Mouse (Mus musculus): ENCODE results near the gene Slc34a3. TPM values are rescaled to one million over a fixed set of nuclear protein-coding genes. Genes with fewer than 3 reads are reported as not detected.

Slc34a3 gene
- polyA plus RNA-seq, 1 experiment from 2014 or later: not detected

DNA sequence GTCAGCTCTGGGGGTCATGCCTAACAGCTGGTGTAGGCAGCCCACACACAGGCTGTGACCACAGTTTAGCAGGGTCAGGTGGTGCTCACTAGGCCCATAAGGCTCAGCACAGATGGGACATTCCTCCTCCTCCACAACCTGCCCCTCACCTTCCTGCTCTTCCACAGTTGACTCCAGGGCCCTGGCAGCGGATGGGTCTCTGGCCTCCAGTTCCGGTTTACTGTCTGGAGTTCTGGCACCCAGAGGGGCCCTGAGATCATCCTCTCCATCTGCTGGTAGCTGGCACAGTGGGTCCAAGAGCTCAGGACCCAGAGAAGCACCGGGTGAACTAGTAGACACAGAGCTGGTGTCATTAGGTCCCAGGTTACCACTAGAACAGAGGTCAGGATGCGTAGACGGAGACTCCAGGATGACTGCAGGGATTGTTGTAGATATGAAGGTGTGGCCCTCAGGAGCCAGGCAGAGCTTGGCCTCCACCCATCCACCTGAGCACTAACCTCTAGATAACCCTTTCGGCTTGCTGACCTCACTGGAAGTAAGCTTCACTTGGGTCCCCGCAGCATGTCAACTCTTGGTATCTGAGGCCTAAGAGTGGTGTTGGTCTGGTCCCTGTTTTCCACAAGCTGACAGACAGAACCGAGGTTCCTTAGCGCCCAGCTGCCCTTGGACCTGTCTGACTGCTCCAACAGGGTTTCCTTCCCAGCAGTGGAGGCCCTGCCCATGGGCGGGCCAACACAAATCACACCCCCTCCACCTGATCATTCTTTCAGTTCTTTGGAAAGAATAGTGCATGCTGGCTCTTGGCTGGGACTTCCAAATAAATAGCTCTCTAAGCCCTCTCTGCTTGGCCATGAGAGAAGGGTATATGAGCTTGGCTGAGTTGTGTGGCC is 12.3 kb upstream of the Slc34a3 start, which contains the start of gene AL732309.1:
Gene AL732309.1 (minus strand): TSS at position 681 of the 890 bp plus-strand sequence.
- no peak within 1 kb of the TSS for H3K4me2 ChIP-seq
- H3K9ac ChIP-seq: no peak within 1 kb of the TSS
- no peak within 1 kb of the TSS for H3K4me3 ChIP-seq
- H3K9me3 ChIP-seq: no peaks in the 10 kb centered on the region
- peaks cover 49% of the 10 kb centered on the region for H3K36me3 ChIP-seq
- WGBS: 84% methylated on average over 10 of the region's 10 CpGs
- no peak for ATAC-seq (ENCODE audit: extremely low read depth, insufficient number of reproducible peaks, low FRiP score, low TSS enrichment)
- H3K4me1 ChIP-seq: peaks cover 14% of the 10 kb centered on the region
- H3K27ac ChIP-seq (replicated peaks): no peak within 1 kb of the TSS
- H3K27me3 ChIP-seq (replicated peaks): peaks cover 29% of the 10 kb centered on the region

DNA sequence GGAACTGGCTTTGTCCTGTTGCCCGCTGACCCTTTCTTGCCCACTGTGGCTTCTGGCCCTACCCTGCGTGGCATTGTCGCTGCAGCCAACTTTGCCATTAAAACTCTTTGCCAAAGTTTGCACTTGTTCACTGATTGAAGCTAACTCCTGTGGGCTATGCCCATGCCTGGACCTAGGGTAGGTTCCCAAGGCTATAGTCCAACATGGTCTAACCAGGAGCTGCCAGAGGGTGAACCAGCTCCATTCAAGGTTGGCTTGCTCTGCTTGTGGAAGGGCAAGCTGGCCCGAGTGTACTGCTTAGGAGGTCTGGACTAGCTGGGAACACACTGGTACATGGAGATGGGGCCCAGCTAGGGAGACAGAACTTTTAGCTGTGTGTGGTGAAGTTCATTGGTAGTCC is 10.0 kb upstream of the Slc34a3 start:
- Histone ChIP-seq H3K9ac (no peak overlapping the region), H3K4me2 (no peak overlapping the region)
- 79% methylated on average over 4 of the region's 4 CpGs for WGBS

DNA sequence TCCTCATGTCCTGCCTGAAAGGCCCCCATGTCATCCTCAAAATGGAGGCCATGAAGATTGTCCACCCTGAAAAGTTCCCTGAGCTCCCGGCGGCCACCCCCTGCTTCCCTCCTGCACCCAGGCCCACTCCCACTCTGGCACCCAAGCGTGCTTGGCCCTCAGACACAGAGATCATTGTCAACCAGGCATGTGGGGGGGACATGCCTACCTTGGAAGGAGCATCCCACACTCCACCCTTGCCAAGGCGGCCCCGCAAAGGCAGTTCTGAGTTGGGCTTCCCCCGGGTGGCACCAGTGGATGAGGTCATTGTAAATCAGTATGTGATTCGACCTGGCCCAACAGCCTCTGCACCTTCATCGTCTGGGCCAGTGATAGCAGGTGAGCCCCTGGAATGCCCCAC is 9.2 kb upstream of the Slc34a3 start:
- H3K4me1 ChIP-seq: peaks cover 25% of the 10 kb centered on the region
- 64% methylated on average over 8 of the region's 8 CpGs for WGBS
- no peak for ATAC-seq (ENCODE audit: extremely low read depth, insufficient number of reproducible peaks, low FRiP score, low TSS enrichment)
- no peak overlapping the region for H3K4me2 ChIP-seq
- H3K9ac ChIP-seq: no peak overlapping the region
- peaks cover 19% of the 10 kb centered on the region for H3K36me3 ChIP-seq
- H3K4me3 ChIP-seq: no peak overlapping the region
- no peak overlapping the region for H3K27ac ChIP-seq (replicated peaks)
- H3K27me3 ChIP-seq (replicated peaks): peaks cover 48% of the 10 kb centered on the region
- no peaks in the 10 kb centered on the region for H3K9me3 ChIP-seq

More for the DNA sequence above, 10.0 kb upstream of the Slc34a3 start:
- Histone ChIP-seq H3K36me3 (peaks cover 27% of the 10 kb centered on the region), H3K4me3 (no peak overlapping the region), H3K27ac (replicated peaks) (no peak overlapping the region), H3K27me3 (replicated peaks) (peaks cover 43% of the 10 kb centered on the region), H3K4me1 (peaks cover 25% of the 10 kb centered on the region), H3K9me3 (no peaks in the 10 kb centered on the region)
- ATAC-seq (ENCODE audit: extremely low read depth, insufficient number of reproducible peaks, low FRiP score, low TSS enrichment): no peak

DNA sequence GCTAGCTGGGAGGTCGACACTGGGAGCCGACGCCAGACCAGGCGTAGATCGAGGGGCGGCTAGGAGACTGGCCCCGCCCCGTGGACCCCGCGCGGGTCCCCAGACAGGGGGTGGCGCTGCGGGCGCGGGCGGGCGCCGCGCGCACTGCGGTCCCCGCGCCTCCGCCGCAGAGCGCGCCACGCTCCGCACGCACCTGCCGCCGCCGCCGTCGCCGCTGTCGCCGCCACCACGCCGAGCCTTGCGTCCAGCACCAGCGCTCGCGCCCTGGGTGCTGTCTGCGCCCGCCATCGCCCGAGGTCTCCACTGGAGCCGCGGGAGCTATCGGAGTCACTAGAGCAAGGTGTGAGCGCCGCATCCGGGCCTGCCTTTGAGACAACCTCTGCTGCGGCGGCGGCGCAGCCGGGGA is 7.9 kb upstream of the Slc34a3 start, which contains the start of the genes Rnf208 and Cysrt1:
Gene Rnf208 (plus strand): TSS at position 155 of the 406 bp plus-strand sequence.
Gene Cysrt1 (minus strand): TSS at position 352 of the 406 bp plus-strand sequence.
- 0% methylated on average over 58 of the region's 59 CpGs for WGBS
- Histone ChIP-seq H3K4me1 (peaks cover 25% of the 10 kb centered on the region), H3K9ac (peak within 1 kb of the TSS; percentile 82), H3K4me2 (peak within 1 kb of the TSS; percentile 98), H3K36me3 (peaks cover 7% of the 10 kb centered on the region), H3K27me3 (replicated peaks) (peaks cover 55% of the 10 kb centered on the region), H3K27ac (replicated peaks) (no peak within 1 kb of the TSS), H3K9me3 (no peaks in the 10 kb centered on the region), H3K4me3 (peak within 1 kb of the TSS; percentile 62)
- ATAC-seq (ENCODE audit: extremely low read depth, insufficient number of reproducible peaks, low FRiP score, low TSS enrichment): no peak

DNA sequence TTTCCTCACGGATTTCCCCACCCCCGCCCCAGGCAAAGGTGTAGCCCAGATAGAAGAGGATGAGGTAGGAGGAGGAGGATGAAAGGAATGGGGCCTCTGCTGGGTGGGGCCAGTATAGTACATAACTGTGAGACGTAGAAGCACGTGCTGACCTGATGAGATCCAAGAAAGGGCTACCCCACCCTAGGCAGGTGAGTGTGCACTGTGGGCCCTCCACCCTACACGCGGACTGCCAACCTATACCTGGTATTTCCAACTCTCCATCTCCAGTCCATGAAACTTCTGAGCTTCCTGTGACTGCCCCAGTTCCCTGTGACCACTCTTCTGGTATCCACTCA is 7.2 kb upstream of the Slc34a3 start:
- Histone ChIP-seq H3K36me3 (peaks cover 4% of the 10 kb centered on the region; the same call in 1 of the 2 replicates), H3K27me3 (replicated peaks) (peaks cover 55% of the 10 kb centered on the region), H3K9ac (peak overlapping the region; percentile 82), H3K4me1 (peaks cover 25% of the 10 kb centered on the region), H3K9me3 (no peaks in the 10 kb centered on the region), H3K4me2 (peak overlapping the region; percentile 98), H3K4me3 (peak overlapping the region; percentile 62), H3K27ac (replicated peaks) (no peak overlapping the region)
- WGBS: 13% methylated on average over 6 of the region's 6 CpGs
- ATAC-seq (ENCODE audit: extremely low read depth, insufficient number of reproducible peaks, low FRiP score, low TSS enrichment): no peak

DNA sequence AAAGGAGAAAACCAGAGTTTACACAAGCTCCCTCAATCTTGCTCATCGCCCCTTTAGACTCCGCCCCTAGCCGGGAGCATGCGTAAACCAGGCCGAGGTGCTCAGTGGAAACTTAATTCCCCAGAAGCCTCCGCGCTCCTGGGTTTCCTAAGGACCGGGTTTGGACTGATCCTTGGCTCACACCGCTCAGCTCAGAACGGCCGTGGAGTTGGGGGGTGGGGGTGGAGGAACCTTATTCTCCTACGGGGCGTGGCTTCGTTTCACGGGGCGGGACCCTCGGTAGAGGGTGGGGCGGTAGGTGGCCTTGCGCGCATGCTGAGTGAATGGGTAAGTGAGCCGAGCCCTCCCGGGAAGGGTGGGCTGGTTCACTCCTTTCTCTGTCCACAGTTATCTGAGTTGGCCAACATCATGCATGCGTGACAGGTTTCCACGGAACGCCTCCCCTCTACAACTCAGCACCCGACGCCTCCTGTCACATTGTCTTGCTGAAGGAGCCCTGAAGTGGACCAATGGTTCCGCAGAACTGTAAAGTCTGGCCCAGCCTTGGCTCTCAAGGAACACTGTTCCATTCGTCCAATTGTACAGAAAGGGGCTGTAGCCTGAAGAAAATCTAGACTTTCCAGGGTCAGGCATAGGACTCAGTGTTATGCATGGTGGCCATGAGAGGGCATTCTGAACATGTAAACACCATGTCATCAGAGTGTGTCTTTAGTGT is 6.7 kb upstream of the Slc34a3 start:
- Histone ChIP-seq H3K36me3 (peaks cover 4% of the 10 kb centered on the region; the same call in 1 of the 2 replicates), H3K4me1 (peaks cover 25% of the 10 kb centered on the region), H3K27me3 (replicated peaks) (peaks cover 60% of the 10 kb centered on the region), H3K9me3 (no peaks in the 10 kb centered on the region), H3K4me3 (peak overlapping the region; percentile 62), H3K9ac (peak overlapping the region; percentile 60), H3K27ac (replicated peaks) (no peak overlapping the region), H3K4me2 (peak overlapping the region; percentile 98)
- ATAC-seq (ENCODE audit: extremely low read depth, insufficient number of reproducible peaks, low FRiP score, low TSS enrichment): peak; percentile 19; the same call in 1 of the 2 replicates
- 2% methylated on average over 29 of the region's 29 CpGs for WGBS

DNA sequence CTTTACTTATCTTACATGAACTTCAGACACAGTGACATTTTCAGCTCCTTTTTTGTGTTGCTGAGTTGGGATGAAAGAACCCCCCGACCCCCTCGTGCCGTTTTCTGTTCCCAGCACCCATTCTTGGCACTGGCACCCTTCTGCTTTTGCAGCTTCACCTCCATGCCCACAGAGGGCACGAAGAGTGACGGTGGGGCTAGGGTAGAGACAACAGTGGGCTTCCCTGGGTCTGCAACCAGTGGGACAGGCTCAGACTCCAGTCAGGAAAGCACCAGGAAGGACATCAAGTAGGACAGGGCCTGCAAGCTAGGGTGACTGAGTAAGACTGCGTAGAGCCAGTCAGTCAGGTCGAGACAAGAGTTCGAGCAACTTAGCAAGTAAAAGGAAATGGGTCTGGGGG is 6.1 kb upstream of the Slc34a3 start:
- Histone ChIP-seq H3K27me3 (replicated peaks) (peaks cover 65% of the 10 kb centered on the region), H3K9ac (peak overlapping the region; percentile 60; the same call in 1 of the 2 replicates), H3K36me3 (no peaks in the 10 kb centered on the region), H3K4me2 (peak overlapping the region; percentile 98), H3K4me1 (peaks cover 25% of the 10 kb centered on the region), H3K27ac (replicated peaks) (no peak overlapping the region), H3K9me3 (no peaks in the 10 kb centered on the region), H3K4me3 (peak overlapping the region; percentile 62)
- 50% methylated on average over 8 of the region's 8 CpGs for WGBS
- no peak for ATAC-seq (ENCODE audit: extremely low read depth, insufficient number of reproducible peaks, low FRiP score, low TSS enrichment)

DNA sequence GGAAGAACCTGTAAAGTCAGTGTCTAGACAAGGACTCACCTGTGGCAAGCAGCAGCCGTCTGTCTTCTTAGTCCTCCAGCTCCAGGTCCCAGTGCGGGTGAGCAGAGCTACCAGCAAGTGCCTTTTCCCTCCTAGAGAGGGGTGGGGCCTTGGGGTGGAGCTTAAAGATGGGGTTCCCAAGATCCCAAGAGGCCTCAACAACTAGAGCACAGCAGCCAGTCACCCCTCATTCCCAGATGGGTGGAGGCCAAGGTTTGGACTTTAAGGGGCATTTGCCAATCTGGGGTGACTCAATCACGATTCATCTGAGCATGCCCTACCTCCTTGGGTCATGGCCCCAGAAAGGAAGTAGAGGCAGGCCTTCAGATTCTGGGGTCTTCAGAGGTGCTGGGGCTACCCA is 5.6 kb upstream of the Slc34a3 start:
- Histone ChIP-seq H3K4me1 (peaks cover 25% of the 10 kb centered on the region), H3K4me2 (no peak overlapping the region), H3K27ac (replicated peaks) (no peak overlapping the region), H3K27me3 (replicated peaks) (peaks cover 71% of the 10 kb centered on the region), H3K9ac (no peak overlapping the region), H3K36me3 (no peaks in the 10 kb centered on the region), H3K9me3 (no peaks in the 10 kb centered on the region), H3K4me3 (no peak overlapping the region)
- WGBS: 72% methylated on average over 3 of the region's 3 CpGs
- no peak for ATAC-seq (ENCODE audit: extremely low read depth, insufficient number of reproducible peaks, low FRiP score, low TSS enrichment)

DNA sequence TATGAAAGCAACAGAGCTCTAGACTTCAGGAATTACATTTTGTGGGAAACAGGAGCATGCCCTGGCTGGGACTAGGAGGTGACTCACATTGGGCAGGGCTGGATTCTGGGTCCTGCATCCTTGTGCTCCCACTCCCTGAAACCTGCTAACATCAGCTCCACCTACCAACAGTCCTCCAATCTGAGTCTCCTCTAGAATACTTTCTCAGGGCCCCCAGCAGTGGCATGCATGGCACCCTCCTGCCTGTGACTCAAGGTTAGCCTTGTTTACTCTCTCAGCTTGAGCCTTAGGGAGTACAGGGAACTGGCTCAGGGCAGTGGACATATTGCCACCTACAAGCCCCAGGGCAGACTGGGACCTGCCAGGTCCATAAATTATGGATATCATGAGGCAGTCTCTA is 3.9 kb upstream of the Slc34a3 start:
- Histone ChIP-seq H3K36me3 (no peaks in the 10 kb centered on the region), H3K9ac (no peak overlapping the region), H3K27ac (replicated peaks) (no peak overlapping the region), H3K4me1 (peaks cover 25% of the 10 kb centered on the region), H3K4me3 (no peak overlapping the region), H3K27me3 (replicated peaks) (peaks cover 75% of the 10 kb centered on the region), H3K4me2 (no peak overlapping the region), H3K9me3 (no peaks in the 10 kb centered on the region)
- no peak for ATAC-seq (ENCODE audit: extremely low read depth, insufficient number of reproducible peaks, low FRiP score, low TSS enrichment)

DNA sequence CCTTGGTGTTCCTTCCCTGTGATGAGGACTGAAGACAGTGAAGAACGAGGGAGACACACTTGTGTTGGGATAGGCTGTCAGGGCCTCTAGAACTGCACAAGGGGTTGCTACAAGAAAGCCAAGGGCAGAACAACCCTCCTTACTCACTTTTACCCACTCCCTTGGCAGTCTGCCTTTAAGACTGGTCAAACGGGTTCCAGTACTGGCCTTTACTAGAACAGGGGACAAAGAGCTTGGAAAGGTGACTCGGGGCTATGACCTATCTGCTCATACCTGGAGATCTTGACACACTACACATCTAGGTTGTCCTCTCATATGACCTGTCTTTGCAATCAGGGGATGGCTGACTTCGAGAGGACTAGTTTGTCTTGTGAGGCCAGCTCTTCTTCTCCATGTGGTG is 3.4 kb upstream of the Slc34a3 start:
- Histone ChIP-seq H3K27me3 (replicated peaks) (peaks cover 75% of the 10 kb centered on the region), H3K4me2 (no peak overlapping the region), H3K4me1 (peaks cover 22% of the 10 kb centered on the region), H3K9ac (no peak overlapping the region), H3K4me3 (no peak overlapping the region), H3K9me3 (no peaks in the 10 kb centered on the region), H3K36me3 (no peaks in the 10 kb centered on the region), H3K27ac (replicated peaks) (no peak overlapping the region)
- WGBS: 62% methylated on average over 4 of the region's 4 CpGs
- no peak for ATAC-seq (ENCODE audit: extremely low read depth, insufficient number of reproducible peaks, low FRiP score, low TSS enrichment)

DNA sequence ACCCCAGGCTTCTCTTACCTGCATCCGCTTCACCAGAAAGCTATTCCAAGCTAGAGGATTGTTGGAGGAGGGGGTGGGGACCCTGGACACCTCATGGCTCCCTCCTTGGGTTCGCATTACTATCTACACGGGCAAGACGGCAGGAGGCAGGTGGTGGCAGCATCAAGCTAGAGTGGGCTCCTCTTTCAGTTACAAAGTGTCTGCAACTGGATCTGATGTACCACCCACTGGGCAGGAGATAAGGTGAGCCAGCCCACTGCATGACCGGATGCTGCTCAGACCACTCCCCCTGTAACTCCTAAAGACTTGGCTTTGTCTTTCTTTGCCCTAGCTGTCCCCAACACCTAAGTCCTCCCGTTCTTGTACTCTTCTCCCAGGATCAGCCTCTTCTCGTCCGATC is 2.5 kb upstream of the Slc34a3 start, which contains the start of gene Rnf224:
Gene Rnf224 (minus strand): TSS at position 174 of the 400 bp plus-strand sequence.
- Histone ChIP-seq H3K27ac (replicated peaks) (no peak within 1 kb of the TSS), H3K36me3 (no peaks in the 10 kb centered on the region), H3K4me1 (peaks cover 13% of the 10 kb centered on the region), H3K4me3 (no peak within 1 kb of the TSS), H3K9ac (no peak within 1 kb of the TSS), H3K9me3 (no peaks in the 10 kb centered on the region), H3K27me3 (replicated peaks) (peaks cover 75% of the 10 kb centered on the region), H3K4me2 (no peak within 1 kb of the TSS)
- no peak for ATAC-seq (ENCODE audit: extremely low read depth, insufficient number of reproducible peaks, low FRiP score, low TSS enrichment)
- 14% methylated on average over 8 of the region's 8 CpGs for WGBS

All from heart, embryonic 13.5 days (tissue).